Mouse (Mus musculus) heart, postnatal 0 days (tissue): ENCODE measurements around the gene Fam161a.

ENCODE experiments used
- CTCF ChIP-seq: IDR thresholded peaks from 2 replicates; pipeline ENCODE4 v1.5.1; 2016; ENCODE audit warnings: antibody characterized with exemption, control low read depth, low read depth
- EP300 ChIP-seq: IDR thresholded peaks from 2 replicates; pipeline ENCODE4 v1.6.1; 2016; ENCODE audit warnings: antibody characterized with exemption, low read depth

DNA sequence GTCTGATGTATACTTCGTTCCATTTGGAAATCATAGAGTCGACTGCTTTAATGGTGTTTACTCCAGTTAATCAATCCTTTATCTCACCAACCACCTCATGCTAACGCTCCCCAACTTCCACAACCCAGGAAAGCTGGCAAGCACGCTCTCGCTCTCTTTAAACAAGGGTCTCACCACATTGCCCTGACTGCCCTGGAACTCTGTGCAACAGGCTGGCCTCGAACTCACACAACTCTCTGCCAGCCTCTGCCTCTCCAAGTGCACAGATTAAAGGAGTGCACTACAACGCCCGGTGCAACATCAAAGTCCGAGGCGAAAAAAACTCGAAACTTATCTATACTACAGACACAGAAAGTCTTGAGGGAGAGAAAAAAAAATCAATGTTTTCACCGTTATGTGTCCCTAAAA is 25.8 kb upstream of the Fam161a start:
- TF ChIP-seq CTCF (no peak), EP300 (no peak)
